Mouse (Mus musculus): Measurements from ENCODE around the gene Otop3.

The Otop3 gene

DNA sequence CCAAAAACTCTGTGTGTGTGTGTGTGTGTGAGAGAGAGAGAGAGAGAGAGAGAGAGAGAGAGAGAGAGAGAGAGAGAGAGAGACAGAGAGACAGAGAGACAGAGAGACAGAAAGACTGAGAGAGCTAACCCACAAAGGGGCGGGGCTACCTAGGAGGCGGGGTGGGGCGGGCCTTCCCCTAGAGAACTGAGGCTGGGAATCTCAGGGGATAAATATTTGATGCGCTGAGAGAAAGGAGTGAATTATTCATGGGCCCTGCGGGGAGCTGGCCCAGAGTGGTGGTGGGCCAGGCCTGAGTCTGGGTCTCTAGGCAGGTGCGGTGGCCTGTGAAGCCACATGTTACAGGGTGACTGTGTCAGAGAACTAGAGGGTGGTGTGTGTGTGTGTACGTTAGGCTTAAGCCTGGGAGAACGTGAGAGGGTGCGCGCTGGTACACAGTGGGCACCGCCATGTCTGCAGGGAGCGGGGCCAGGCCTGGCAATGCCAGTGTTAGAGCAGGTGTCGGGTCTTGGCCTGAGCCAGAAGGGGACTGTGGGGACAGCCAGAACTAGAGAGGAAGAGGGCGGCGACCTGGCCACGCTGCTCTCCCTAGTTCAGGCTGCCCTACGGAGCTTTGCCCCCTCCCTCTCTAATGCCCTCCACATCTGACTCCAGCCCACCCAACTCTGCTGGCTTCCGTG lies 14.7 kb upstream of the Otop3 start:
- no peak for DNase-seq (ENCODE audit: low spot score)

DNA sequence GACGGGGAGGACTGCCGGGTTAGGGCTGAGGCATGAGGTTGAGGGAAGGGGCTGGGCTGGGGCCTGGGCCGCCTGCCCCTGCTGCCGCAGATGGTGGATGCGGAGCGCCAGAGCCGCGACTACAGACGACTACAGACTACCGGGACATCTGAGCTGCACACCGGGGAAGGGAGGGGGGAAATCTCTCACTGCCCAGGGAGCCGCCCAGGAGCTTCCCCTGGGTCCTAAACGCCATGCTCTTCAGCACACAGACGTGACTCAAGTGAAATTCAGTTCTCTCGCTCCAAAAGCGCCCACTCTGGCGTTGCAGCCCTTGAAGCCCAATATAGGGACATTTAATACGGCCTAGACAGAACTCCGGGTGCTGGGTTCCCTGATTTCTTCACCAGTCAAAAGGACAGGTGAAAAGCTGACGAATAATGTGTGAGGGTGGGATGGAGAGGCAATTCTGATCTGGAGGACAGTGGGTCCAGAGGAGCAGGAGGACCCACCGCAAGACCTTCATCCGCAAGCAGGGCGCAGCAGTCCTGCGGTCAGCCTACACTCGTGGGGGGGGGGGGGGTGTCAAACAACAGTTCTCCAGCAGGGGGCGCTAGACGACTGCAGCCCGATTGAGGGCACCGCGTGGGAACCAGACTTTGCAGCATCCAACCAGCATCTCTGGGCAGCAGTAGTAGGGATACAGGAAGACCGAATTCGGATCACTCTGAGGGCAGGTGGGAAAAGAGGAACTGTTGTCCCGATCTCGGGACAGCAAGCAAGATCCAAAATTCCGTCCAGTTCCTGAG lies 12.4 kb upstream of the Otop3 start, which contains the start of gene Ush1g:
Ush1g (minus strand) TSS at position 136 of the 788 bp plus-strand sequence.
- DNase-seq (ENCODE audit: low spot score) = peak; percentile 84

DNA sequence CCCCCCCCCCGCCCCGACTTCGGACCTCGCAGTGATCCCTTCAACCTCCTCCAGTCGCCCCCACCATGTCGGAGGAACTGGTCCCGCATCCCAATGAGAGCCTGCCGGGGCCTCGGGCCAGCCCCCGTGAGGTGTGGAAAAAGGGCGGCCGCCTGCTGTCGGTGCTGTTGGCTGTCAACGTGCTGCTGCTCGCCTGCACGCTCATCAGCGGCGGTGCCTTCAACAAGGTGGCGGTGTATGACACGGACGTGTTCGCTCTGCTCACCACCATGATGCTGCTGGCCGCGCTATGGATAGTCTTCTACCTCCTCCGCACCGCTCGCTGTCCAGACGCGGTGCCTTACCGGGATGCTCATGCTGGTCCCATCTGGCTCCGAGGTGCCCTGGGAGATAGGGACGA lies 11.2 kb upstream of the Otop3 start:
- DNase-seq (ENCODE audit: low spot score) = no peak

DNA sequence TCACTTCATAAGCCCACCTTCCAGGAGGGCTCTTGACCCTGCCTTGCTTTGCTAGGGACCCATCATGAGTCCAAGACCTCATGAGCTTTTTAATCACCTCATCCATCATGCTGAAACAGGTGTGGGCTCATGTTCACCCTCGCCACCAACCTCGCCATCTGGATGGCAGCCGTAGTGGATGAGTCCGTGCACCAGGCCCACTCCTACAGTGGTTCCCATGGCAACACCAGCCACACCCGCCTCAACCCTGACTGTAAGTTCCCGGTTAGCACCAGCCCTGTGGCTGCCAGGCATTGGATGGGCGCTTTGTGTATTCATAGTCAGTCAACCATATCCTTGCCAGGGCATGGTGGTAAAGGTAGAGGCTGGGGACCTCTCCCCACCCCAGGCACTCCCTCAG lies 7.8 kb upstream of the Otop3 start:
- no peak for DNase-seq (ENCODE audit: low spot score)

DNA sequence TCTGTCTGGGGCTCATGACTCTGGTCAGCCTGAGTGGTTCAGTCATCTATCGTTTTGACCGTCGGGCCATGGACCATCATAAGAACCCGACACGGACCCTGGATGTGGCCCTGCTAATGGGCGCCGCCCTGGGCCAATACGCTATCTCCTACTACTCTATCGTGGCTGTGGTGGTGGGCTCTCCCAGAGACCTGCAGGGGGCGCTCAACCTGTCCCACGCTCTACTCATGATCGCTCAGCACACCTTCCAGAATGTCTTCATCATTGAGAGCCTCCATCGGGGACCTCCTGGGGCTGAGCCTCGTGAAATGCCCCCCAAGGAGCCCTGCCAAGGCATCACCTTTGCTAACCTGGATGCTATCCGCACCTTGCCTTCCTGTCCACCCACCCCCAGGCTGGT lies 5.2 kb upstream of the Otop3 start:
- DNase-seq (ENCODE audit: low spot score) = no peak

DNA sequence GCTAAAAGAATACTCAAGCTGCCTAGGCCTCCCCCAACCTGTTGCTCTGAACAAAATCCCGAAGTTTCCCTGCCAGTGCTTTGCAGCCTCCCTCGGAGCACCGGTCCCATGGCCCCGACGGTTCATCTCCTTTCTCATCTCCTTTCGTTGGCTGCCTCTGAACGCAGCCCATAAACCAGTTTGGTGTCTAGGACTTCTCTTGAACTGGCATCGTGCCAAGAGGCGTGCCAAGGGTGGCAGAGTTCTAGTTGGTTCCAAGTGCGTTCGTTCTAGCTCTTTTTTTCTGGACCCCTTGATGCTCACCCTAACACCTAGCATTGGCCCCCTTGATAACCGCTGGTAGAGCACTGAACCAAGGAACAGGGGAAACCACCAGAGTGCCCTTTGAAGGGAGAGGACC lies 692 bp downstream of the Otop3 start:
- DNase-seq (ENCODE audit: low spot score) = no peak

DNA sequence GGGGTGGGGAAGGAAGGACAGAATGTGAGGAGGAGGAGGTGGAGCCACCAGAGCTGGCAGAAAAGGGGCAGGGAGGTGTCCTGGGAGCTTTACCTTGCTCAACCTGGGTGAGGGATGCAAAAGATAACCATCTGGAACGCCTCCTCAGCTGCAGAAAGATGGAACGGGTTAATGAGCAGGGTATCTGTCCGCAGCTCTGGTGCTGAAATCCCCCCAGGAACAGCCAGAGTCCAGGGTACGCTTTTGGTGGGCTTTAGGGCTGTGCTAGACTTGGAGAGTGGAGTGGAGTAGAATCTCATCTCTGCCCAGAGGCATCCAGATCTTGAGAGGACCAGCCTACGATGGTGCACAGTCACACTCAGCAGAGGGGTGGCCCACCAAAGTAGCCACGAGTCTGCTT lies 1.6 kb downstream of the Otop3 start:
- DNase-seq (ENCODE audit: low spot score) = peak; percentile 64

DNA sequence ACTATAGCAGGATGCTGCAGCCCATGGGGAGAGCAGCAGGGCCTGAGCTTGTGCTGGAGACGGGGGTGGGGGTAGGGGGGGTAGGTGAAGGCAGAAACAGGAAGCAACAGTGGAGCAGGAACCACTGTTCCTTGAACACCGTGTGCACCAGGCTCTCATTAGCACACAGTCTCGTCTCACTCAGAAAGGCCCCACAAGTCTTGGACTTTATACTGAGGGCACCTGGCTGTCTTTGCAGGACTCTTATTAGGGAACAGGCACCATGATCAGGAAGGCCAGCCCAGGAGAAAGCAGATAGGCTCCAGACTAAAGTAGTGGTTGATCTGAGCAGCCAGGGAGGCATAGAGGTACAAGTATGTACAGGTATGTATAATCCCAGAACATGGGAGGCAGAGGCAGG lies 2.8 kb downstream of the Otop3 start:
- no peak for DNase-seq (ENCODE audit: low spot score)

DNA sequence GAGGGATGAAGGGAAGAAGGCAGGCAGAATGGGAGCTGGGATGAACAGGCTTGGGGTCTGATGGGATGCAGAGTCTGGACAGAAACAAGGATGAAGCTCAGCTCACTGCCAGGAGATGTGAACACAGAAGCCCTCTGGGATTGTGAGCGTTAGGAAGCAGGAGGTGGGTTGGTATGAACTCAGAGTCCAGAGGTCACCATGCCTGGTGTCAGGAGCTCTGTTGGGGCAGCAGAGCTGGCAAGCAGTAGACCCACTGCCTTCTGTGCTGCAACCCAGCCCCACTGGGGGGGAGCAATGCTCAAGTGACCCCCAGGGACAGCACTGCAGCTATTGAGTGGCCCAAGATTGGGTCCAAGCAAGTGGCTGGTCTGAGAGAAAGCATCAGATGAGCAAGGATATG lies 3.3 kb downstream of the Otop3 start:
- no peak for DNase-seq (ENCODE audit: low spot score)

DNA sequence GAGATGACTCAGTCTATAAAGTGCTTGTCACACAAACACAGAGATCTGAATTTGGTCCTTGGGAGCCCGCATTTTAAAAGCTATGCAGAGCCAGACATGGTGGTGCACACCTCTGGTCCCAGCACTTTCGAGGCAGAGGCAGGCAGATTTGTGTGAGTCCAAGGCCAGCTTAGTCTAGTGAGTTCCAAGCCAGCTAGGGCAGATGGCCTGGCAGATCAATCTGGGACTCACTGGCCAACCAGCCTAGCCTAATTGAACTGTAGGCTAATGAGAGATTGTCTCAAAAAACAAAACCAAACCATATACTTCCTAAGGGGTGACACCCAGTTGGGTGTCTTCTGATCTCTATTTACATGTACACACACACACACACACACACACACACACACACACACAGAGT lies 6.7 kb downstream of the Otop3 start:
- no peak for DNase-seq (ENCODE audit: low spot score)

DNA sequence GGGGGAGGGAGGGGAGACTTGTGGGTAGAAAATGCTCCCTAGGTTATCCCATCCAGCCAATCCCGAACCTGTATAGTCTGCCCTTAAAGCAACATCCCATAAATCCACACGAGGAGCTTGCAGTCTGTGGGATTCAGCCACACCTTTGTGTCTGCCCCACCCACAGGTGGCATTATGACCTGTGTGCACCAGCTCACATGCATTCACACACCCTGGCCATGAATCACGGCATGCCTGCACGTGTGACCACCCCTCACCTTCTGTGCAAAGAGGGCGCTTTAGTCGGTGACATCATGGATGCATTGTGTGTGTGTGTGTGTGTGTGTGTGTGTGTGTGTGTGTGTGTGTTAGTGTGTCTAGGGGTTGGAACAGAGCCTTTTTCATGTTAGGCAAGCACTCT lies 7.3 kb downstream of the Otop3 start:
- no peak for DNase-seq (ENCODE audit: low spot score)

DNA sequence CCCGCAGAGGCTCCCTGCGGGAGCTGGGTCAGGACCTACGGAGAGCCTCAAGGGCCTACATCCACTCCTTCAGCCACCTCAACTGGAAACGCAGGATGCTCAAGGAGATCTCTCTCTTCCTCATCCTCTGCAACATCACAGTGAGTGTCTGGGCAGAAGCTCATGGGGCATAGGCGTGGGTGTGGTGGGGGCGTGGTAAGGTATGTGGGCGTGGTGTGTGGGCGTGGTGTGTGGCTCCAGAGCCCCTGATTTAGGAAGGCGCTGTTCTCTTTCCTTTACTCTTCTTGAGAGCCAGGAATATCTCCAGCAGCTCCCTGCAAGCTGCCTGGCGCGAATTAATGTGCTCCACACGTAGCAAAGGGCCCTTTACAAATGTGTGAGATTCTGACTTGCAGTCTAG lies 10.4 kb downstream of the Otop3 start:
- DNase-seq (ENCODE audit: low spot score) = no peak

DNA sequence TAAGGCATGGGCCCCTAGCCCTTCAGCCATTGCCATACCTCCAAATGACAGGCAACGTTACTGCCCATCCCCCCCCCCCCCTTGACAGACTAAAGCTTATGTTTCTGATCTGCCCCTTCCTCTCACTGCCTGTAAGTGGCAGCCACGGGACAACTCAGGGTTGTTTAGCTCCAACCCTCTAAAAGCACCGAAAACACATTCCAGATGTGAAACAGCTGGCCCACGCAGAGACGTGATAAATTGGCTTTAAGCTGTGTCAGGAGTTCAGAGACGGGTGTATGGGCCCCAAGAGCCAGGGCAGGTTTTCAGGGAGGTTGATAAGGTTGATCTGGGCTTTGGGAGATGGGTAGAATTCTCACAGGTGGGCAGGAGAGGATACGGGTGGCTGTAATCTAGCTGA lies 11.0 kb downstream of the Otop3 start:
- DNase-seq (ENCODE audit: low spot score) = peak; percentile 73

DNA sequence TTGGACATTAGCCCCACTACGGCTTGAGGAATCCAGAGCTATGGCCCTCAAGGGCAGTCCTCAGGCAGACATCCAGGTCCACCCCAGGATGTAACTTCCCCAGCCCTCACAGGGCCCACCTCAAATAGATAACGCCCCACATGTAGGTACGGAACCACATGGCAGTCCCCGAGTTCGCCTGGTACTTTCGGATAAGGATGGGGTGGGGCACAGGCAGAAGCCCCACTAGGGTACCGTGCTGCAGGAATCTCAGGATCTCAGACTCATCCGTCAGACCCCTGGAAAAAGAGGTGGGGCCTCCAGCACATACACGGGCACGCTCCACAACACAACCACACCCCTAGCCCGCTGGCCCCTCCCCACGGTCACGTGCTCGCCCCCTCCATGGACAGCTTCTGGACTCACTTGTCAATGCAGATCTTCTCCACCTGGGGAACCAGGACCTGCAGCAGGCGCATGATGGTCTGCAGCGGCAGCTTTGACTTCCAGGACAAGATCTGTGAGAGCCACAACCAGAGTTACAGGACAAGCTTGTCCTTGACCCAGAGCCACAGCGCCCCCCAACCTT lies 14.2 kb downstream of the Otop3 start:
- no peak for DNase-seq (ENCODE audit: low spot score)

DNA sequence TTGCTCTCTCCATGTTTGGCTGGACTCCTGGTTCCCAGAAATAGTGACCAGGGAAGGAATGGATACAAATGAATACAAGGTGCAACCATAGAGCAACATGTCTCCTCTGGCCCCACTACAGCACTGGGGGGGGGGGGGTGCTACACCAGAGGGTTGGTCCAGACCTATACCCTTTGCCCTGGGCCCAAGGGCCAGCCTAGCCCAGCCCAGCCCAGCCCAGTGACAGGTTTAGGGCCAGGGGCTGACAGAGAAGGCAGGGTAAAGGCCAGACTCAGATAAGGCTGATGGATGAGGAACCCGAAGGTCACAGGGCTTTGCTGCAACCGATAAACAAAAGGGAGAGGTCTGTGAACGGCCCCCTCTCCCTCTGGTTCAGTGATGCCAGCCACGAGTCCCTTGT lies 15.4 kb downstream of the Otop3 start:
- DNase-seq (ENCODE audit: low spot score) = no peak

DNA sequence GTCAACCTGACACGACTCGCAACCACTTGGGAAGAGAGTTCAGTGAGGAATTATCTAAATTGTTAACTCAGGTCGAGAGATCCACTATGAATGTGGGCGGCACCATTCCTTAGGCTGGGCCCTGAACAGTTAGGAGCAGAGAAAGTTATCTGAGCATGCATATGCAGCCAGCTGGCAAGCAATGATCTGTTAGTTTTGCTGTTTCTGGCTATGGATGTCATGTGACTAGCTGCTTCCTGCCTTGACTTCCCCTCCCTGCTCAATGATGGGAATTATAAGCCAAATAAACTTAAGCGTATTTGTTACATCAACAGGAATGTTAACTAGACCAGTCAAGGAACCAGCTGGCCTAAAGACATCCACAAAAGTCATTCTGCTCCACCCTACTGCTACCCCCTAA lies 18.8 kb downstream of the Otop3 start:
- no peak for DNase-seq (ENCODE audit: low spot score)

DNA sequence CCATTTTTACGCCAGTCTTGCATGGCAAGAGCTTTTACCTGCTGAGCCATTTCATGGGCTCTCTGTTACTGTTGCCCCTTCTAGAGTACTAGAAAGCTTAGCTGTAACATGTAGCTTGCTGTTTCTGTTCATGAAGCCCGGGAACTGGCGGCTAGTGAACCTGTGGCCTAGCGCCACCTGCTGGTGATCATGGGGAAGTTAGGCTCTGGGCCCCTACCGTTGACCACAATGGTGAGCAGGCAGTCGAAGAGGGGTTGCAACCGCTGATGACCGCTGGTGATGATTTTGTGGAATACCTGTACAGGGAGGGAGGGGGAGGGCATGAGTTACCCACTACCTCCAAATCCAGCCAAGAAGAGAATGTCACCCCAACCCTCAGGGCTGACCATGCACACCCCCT lies 19.7 kb downstream of the Otop3 start:
- peak; percentile 93 for DNase-seq (ENCODE audit: low spot score)

DNA sequence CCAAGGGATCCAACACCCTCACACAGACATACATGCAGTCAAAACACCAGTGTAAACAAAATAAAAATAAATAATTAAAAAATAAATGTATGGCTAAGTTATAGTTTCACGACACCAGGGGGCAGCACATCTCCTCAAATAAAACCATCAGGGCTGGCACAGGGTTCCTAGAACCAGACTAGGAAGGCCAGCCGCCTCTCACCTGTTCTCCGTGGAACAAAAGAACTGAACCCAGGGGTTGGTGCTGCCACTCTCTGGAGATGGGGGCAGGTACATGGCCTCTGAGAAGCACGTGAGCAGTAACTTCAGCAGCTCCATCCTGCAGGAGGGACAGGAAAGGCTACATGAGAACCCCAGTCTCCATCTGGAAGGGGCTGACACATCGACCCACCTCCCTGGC lies 23.9 kb downstream of the Otop3 start:
- DNase-seq (ENCODE audit: low spot score) = peak; percentile 87

DNA sequence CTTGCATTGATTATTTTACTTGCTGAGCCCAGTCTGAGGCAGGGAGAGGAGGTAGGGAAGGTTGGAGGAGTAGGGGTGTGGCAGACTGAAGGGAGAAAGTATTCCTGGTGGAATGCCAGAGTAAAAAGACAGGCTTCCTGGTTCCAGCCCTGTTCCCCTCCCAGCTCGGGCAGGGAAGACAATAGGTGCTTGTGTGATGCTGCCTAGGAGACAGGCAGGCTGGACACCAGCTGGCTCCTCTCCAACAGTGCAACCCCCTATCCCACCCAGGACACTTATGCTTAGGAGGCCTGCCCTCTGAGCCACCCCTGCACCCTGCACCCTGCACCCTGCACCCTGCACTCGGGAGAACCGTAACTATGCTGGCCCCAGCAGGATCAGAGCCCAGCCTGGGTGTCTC lies 24.8 kb downstream of the Otop3 start:
- DNase-seq (ENCODE audit: low spot score) = no peak

DNA sequence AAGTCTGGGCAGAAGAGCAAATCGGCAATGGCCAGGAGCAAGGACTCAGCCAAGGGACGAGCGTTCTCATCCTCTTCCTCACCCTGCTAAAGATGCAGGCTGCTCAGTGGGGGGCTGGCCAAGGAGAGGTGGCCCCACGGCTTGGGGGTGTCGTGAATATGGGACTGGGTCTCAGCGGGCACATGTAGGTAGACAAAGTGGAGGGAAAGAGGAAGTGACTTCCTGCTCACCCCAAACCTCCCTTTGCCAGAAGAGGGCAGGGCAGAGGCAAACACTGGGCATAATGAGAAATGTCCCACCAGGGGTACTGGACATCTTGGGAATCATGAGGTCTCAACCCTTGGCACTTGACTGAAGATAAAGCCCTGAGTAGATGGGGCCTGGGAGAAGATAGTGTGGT lies 25.2 kb downstream of the Otop3 start:
- no peak for DNase-seq (ENCODE audit: low spot score)

DNA sequence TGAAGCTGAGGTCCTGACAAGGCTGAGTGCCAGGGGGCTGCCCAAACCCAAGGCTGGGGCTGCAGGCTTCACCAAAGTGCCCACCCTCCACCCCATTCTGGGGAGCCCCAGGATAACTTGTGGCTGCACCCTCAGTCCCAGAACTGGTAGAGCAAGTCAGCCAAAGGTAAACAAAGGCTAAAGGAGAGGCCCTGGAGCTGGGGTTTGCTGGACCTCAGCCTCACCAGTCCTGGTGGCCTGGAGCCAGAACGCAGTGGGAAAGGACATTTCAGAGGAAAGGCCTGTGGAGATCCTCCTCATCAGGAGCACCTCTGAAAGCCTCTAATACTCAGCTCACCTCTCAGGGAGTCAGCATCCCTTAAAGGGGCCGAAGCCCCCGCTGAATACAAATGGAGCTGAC lies 29.6 kb downstream of the Otop3 start:
- no peak for DNase-seq (ENCODE audit: low spot score)

DNA sequence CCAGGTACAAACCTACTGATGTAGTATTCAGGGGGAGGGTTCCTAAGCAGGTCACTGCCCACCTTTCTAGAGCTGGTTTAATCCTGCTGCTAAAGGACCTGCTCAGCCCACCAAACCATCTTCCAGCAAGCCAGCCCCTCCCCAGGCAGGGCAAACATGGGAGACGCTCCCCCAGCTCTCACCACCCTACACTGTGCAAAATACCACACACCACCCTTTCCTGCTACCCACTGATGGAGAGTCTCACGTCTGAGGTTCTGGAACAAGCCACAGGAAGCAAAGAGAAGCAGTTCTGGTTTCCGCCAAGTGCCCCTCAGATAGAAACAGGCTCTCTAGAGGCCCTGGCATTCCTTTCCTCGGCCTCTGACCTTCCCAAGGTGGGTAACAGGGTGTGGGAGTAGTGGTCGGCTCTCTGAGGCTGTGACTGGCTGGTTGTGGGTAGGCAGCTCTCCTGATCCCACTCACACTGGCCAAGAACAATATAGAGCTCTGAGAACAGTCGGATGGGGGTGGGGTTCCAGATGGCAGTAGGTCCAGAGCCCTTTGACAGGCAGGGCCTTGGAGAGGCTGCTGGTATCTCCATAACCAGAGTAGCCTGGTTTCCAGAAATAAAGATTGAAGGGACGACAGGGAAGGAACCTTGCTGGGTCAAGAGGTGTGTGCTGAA lies 31.6 kb downstream of the Otop3 start:
- DNase-seq (ENCODE audit: low spot score) = no peak

All from embryo, embryonic 10.5 days (tissue).